Mouse (Mus musculus) layer of hippocampus, postnatal 36 days (tissue): ENCODE data around the gene Parn. TPM values are rescaled to one million over a fixed set of nuclear protein-coding genes. Genes with fewer than 3 reads are reported as not detected.

Source experiments
- total RNA-seq, 2 experiments: library from RNA; stranded (reverse); gene quantifications; 2 replicates each; pipeline ENCODE4 v1.2.3; 2021

Parn gene
- total RNA-seq, 2 experiments from 2014 or later = 24.2 to 25.4 TPM

Other genes with a start within 250 kb of the Parn start
- 10 to 100 TPM; 37.3 to 39.8 TPM for gene Bfar, start 3.7 kb upstream of the Parn start, total RNA-seq
- 1 to 10 TPM; 5.4 to 6.9 TPM for gene 3110001I22Rik, start 3.8 kb upstream of the Parn start, total RNA-seq
- not detected for gene Pla2g10, start 62.8 kb upstream of the Parn start, total RNA-seq
- gene Rrn3, start 112.5 kb upstream of the Parn start, total RNA-seq = 10 to 100 TPM; 51.2 to 51.4 TPM
- gene Ntan1, start 150.7 kb upstream of the Parn start, total RNA-seq = 10 to 100 TPM; 78.6 to 95.1 TPM
- 10 to 100 TPM; 69.6 to 79.3 TPM for gene Pdxdc1, start 235.0 kb upstream of the Parn start, total RNA-seq
- gene Mpv17l, start 235.0 kb upstream of the Parn start, total RNA-seq = 10 to 100 TPM; 74.0 to 82.2 TPM